Mouse (Mus musculus): Measurements from ENCODE around the gene Btn2a2. TPM values are rescaled to one million over a fixed set of nuclear protein-coding genes. Genes with fewer than 3 reads are reported as not detected.

Btn2a2 gene
- polyA plus RNA-seq, 1 experiment from 2014 or later: 0.13 TPM

GRCm38 (mm10) chr13:23483153-23483552 lies 5.5 kb downstream of the Btn2a2 start:
- Histone ChIP-seq H3K9me3 (no peaks in the 10 kb centered on the region), H3K4me2 (replicated peaks) (no peak overlapping the region), H3K27me3 (peaks cover 9% of the 10 kb centered on the region), H3K4me3 (replicated peaks) (no peak overlapping the region), H3K9ac (replicated peaks) (no peak overlapping the region), H3K27ac (no peak overlapping the region), H3K36me3 (no peaks in the 10 kb centered on the region), H3K4me1 (replicated peaks) (peaks cover under 1% of the 10 kb centered on the region; the same call in 1 of the 2 replicates)
- WGBS: 86% methylated on average over 2 of the region's 2 CpGs
- ATAC-seq: no peak

DNA sequence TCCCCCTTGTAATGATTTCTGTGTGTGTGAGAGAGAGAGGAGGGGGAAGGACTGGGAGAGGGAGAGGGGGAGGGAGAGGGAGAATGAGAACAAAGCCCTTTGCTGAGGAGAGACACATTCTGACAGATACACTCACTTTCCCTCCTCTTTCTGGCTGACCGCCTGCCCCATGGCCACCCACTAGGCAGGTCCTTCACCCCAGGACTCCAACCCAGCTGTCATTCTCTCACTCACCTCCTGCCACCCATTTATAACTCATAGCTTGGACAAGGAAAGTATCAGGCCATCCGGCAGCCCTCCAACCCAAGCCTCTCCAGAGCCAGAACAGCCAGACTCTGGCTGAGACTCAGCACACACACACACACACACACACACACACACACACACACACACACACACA lies 13.0 kb downstream of the Btn2a2 start:
- Histone ChIP-seq H3K27me3 (no peaks in the 10 kb centered on the region), H3K9ac (replicated peaks) (no peak overlapping the region), H3K4me2 (replicated peaks) (no peak overlapping the region), H3K9me3 (no peaks in the 10 kb centered on the region), H3K36me3 (no peaks in the 10 kb centered on the region), H3K4me1 (replicated peaks) (peaks cover 4% of the 10 kb centered on the region; the same call in 1 of the 2 replicates), H3K27ac (no peak overlapping the region), H3K4me3 (replicated peaks) (no peak overlapping the region)
- peak; percentile 50; the same call in 1 of the 2 replicates for ATAC-seq
- WGBS: 29% methylated on average over 2 of the region's 2 CpGs

GRCm38 (mm10) chr13:23466911-23467310 lies 21.7 kb downstream of the Btn2a2 start:
- Histone ChIP-seq H3K9ac (replicated peaks) (no peak overlapping the region), H3K9me3 (no peaks in the 10 kb centered on the region), H3K4me3 (replicated peaks) (no peak overlapping the region), H3K36me3 (no peaks in the 10 kb centered on the region), H3K4me2 (replicated peaks) (no peak overlapping the region), H3K4me1 (replicated peaks) (peaks cover 13% of the 10 kb centered on the region), H3K27me3 (peaks cover 11% of the 10 kb centered on the region), H3K27ac (no peak overlapping the region)
- whole genome bisulfite sequencing: 2% methylated on average over 9 of the region's 9 CpGs
- peak; percentile 57; the same call in 1 of the 2 replicates for ATAC-seq

GRCm38 (mm10) chr13:23466306-23466705 lies 22.4 kb downstream of the Btn2a2 start:
- peaks cover 13% of the 10 kb centered on the region for H3K27me3 ChIP-seq
- H3K27ac ChIP-seq: no peak overlapping the region
- no peak overlapping the region for H3K9ac ChIP-seq (replicated peaks)
- H3K36me3 ChIP-seq: no peaks in the 10 kb centered on the region
- ATAC-seq: no peak
- 59% methylated on average over 1 of the region's 1 CpGs for WGBS
- H3K4me2 ChIP-seq (replicated peaks): no peak overlapping the region
- H3K4me1 ChIP-seq (replicated peaks): peaks cover 13% of the 10 kb centered on the region
- H3K9me3 ChIP-seq: no peaks in the 10 kb centered on the region
- no peak overlapping the region for H3K4me3 ChIP-seq (replicated peaks)

- H3K9me3 ChIP-seq: no peaks in the 10 kb centered on the region
- ATAC-seq: no peak
- no peaks in the 10 kb centered on the region for H3K36me3 ChIP-seq
- peak within 1 kb of the TSS; percentile 67 for H3K9ac ChIP-seq (replicated peaks)
- H3K4me3 ChIP-seq (replicated peaks): peak within 1 kb of the TSS; percentile 60
- peaks cover 13% of the 10 kb centered on the region for H3K27me3 ChIP-seq
- peak within 1 kb of the TSS; percentile 79 for H3K4me2 ChIP-seq (replicated peaks)
- no peak within 1 kb of the TSS for H3K27ac ChIP-seq
- WGBS: 0% methylated on average over 7 of the region's 7 CpGs
- peaks cover 13% of the 10 kb centered on the region for H3K4me1 ChIP-seq (replicated peaks)
Observed at GRCm38 (mm10) chr13:23465600-23466109, 23.0 kb downstream of the Btn2a2 start, which contains the start of gene Btn1a1. Gene Btn1a1, minus strand, starts transcription at chr13:23465901.

- H3K36me3 ChIP-seq: no peaks in the 10 kb centered on the region
- H3K27me3 ChIP-seq: peaks cover 13% of the 10 kb centered on the region
- WGBS: 2% methylated on average over 11 of the region's 11 CpGs
- peak overlapping the region; percentile 67 for H3K9ac ChIP-seq (replicated peaks)
- no peak overlapping the region for H3K27ac ChIP-seq
- no peaks in the 10 kb centered on the region for H3K9me3 ChIP-seq
- peak overlapping the region; percentile 60 for H3K4me3 ChIP-seq (replicated peaks)
- ATAC-seq: peak; percentile 10; the same call in 1 of the 2 replicates
- peaks cover 13% of the 10 kb centered on the region for H3K4me1 ChIP-seq (replicated peaks)
- H3K4me2 ChIP-seq (replicated peaks): peak overlapping the region; percentile 79
Observed at GRCm38 (mm10) chr13:23464841-23465366, 23.8 kb downstream of the Btn2a2 start.

DNA sequence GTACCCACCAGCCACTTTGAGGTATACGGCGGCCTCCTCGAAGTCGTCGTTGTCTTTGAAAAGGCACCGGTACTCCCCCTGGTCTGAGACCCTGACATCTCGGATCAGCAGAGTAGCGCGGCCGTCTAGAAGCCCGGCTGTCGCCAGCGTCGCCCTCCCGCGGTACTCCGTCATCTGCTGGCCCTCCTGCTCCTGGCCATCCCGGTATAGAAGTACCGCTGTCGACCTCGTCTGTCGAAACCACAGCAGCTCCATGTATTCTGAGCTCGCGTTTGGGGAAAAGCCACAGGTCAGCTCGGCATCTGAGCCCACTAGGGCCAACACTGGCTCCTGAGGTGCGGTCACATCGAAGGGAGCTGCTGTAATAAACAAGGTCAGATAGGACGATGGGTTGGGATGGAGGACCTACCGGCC lies 24.4 kb downstream of the Btn2a2 start:
- H3K27me3 ChIP-seq: peaks cover 14% of the 10 kb centered on the region
- peak overlapping the region; percentile 60 for H3K4me3 ChIP-seq (replicated peaks)
- H3K36me3 ChIP-seq: no peaks in the 10 kb centered on the region
- peak overlapping the region; percentile 79 for H3K4me2 ChIP-seq (replicated peaks)
- no peaks in the 10 kb centered on the region for H3K9me3 ChIP-seq
- H3K9ac ChIP-seq (replicated peaks): peak overlapping the region; percentile 67
- H3K4me1 ChIP-seq (replicated peaks): peaks cover 13% of the 10 kb centered on the region
- peak; percentile 72 for ATAC-seq
- WGBS: under 1% methylated on average over 29 of the region's 29 CpGs
- H3K27ac ChIP-seq: no peak overlapping the region

DNA sequence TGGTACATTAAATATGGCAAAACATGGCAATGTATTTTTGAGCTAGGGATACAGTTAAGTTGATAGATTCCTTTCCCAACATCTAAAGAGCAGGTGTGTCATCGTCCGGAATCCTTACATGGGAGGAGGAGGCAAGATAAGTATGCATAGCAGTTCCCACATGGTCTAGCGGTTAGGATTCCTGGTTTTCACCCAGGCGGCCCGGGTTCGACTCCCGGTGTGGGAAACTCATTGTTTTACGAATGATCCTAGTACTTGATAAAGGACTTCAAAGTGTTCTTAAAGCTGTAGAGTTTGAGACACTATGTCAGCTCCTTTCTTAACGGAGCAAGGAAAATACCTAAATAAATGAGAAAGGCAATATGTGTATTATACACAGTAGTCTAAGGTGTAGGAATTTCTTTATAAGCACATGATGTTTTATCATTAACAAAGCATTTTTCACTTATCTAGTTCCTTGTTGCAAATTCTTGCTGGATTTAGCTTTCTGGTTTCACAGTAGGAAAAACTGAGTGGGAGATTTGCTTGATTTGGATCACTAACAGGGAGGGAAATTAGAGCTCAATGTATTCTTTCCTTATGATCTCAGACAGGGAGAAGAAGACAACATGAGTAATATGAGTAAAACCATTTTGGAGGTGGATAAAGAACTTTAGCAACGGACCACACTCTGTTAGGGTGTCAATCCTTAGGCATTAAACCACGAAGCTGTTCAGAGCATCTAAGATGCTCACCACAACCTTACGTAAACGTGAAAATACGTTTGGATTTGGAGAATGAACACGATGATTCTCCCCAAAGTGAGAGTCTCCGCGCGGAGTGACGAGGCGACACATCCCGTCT lies 25.1 kb downstream of the Btn2a2 start:
- ATAC-seq: peak; percentile 72
- Histone ChIP-seq H3K9me3 (no peaks in the 10 kb centered on the region), H3K9ac (replicated peaks) (peak overlapping the region; percentile 67), H3K27ac (no peak overlapping the region), H3K4me1 (replicated peaks) (peaks cover 13% of the 10 kb centered on the region), H3K27me3 (peaks cover 18% of the 10 kb centered on the region), H3K4me3 (replicated peaks) (peak overlapping the region; percentile 60), H3K36me3 (no peaks in the 10 kb centered on the region), H3K4me2 (replicated peaks) (peak overlapping the region; percentile 79)
- under 1% methylated on average over 21 of the region's 21 CpGs for WGBS

- Histone ChIP-seq H3K4me3 (replicated peaks) (no peak overlapping the region), H3K9ac (replicated peaks) (no peak overlapping the region), H3K4me2 (replicated peaks) (no peak overlapping the region), H3K27me3 (peaks cover 18% of the 10 kb centered on the region), H3K9me3 (no peaks in the 10 kb centered on the region), H3K4me1 (replicated peaks) (peaks cover 13% of the 10 kb centered on the region), H3K27ac (no peak overlapping the region), H3K36me3 (no peaks in the 10 kb centered on the region)
- ATAC-seq: no peak
Observed at GRCm38 (mm10) chr13:23462669-23463068, 26.0 kb downstream of the Btn2a2 start.

- 81% methylated on average over 4 of the region's 4 CpGs for WGBS
- Histone ChIP-seq H3K9me3 (no peaks in the 10 kb centered on the region), H3K36me3 (no peaks in the 10 kb centered on the region), H3K4me1 (replicated peaks) (peaks cover 13% of the 10 kb centered on the region), H3K4me2 (replicated peaks) (no peak overlapping the region), H3K9ac (replicated peaks) (no peak overlapping the region), H3K4me3 (replicated peaks) (no peak overlapping the region), H3K27me3 (peaks cover 20% of the 10 kb centered on the region), H3K27ac (no peak overlapping the region)
- ATAC-seq: no peak
Observed at GRCm38 (mm10) chr13:23462063-23462462, 26.6 kb downstream of the Btn2a2 start.

GRCm38 (mm10) chr13:23459264-23459846 lies 29.3 kb downstream of the Btn2a2 start:
- no peak for ATAC-seq
- no peaks in the 10 kb centered on the region for H3K9me3 ChIP-seq
- no peak overlapping the region for H3K4me3 ChIP-seq (replicated peaks)
- H3K27ac ChIP-seq: no peak overlapping the region
- peaks cover 17% of the 10 kb centered on the region; the same call in 1 of the 2 replicates for H3K27me3 ChIP-seq
- 16% methylated on average over 15 of the region's 15 CpGs for WGBS
- H3K36me3 ChIP-seq: no peaks in the 10 kb centered on the region
- H3K4me2 ChIP-seq (replicated peaks): no peak overlapping the region
- H3K4me1 ChIP-seq (replicated peaks): no peaks in the 10 kb centered on the region; the same call in 1 of the 2 replicates
- no peak overlapping the region for H3K9ac ChIP-seq (replicated peaks)

DNA sequence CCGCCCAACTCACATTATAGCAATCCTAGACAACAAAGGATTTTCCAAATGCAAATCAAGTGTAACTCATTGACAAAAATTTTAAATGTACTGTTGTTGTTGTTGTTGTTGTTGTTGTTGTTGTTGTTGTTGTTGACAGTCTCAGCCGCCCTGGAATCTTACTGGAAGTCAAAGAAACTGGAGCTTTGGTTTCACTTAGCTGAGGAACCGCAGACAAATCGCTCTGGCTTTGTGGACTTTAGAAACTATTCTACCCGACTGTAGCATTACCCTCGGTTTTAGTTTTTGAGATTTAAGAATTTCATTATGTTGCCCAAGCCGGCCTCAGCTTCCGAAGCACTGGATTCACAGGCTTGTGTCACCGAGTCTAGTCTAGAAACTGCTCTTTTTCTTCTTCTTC lies 34.7 kb downstream of the Btn2a2 start:
- no peaks in the 10 kb centered on the region for H3K36me3 ChIP-seq
- peak overlapping the region; percentile 55 for H3K9ac ChIP-seq (replicated peaks)
- no peaks in the 10 kb centered on the region for H3K9me3 ChIP-seq
- H3K27me3 ChIP-seq: peaks cover 11% of the 10 kb centered on the region; the same call in 1 of the 2 replicates
- ATAC-seq: no peak
- H3K4me2 ChIP-seq (replicated peaks): peak overlapping the region; percentile 56
- peak overlapping the region; percentile 58 for H3K4me3 ChIP-seq (replicated peaks)
- H3K4me1 ChIP-seq (replicated peaks): peaks cover 4% of the 10 kb centered on the region; the same call in 1 of the 2 replicates
- 1% methylated on average over 9 of the region's 9 CpGs for WGBS
- peak overlapping the region; percentile 65; the same call in 1 of the 2 replicates for H3K27ac ChIP-seq

Data from midbrain, embryonic 13.5 days (tissue).